Mouse (Mus musculus) heart, embryonic 16.5 days (tissue): ENCODE results near the gene Lrit2. TPM values are rescaled to one million over a fixed set of nuclear protein-coding genes. Genes with fewer than 3 reads are reported as not detected.

Experiments used
- ATAC-seq: fragments of 200-750 bp; cut with Nextera tagmentation; replicated peaks from 2 replicates; pipeline ENCODE4 v1.8.0; 2017; ENCODE audit warnings: moderate number of reproducible peaks; ENCODE audit not compliant: insufficient read depth, low FRiP score; ENCODE audit errors: extremely low read depth
- H3K27ac ChIP-seq: fragments of 300-500 bp; sonication (generic); 2 replicates; pipeline ENCODE4 v1.5.1; 2014; ENCODE audit warnings: mild to moderate bottlenecking, low read length, control low read depth, moderate library complexity
- H3K27me3 ChIP-seq: fragments of 300-500 bp; sonication (generic); 2 replicates; pipeline ENCODE4 v1.6.1; 2014; ENCODE audit warnings: low read length, mixed read lengths; ENCODE audit not compliant: control insufficient read depth, insufficient read depth
- H3K36me3 ChIP-seq: fragments of 300-500 bp; sonication (generic); 2 replicates; pipeline ENCODE4 v1.6.1; 2014; ENCODE audit not compliant: control insufficient read depth, insufficient read depth
- H3K4me1 ChIP-seq: fragments of 300-500 bp; sonication (generic); 2 replicates; pipeline ENCODE4 v1.6.1; 2014; ENCODE audit warnings: low read length, mixed read lengths; ENCODE audit not compliant: control insufficient read depth, insufficient read depth
- H3K4me2 ChIP-seq: fragments of 300-500 bp; sonication (generic); 2 replicates; pipeline ENCODE4 v1.6.1; 2014; ENCODE audit warnings: low read depth, mild to moderate bottlenecking, control low read depth, low read length
- H3K4me3 ChIP-seq: fragments of 300-500 bp; sonication (generic); 2 replicates; pipeline ENCODE4 v1.5.1; 2014; ENCODE audit warnings: mild to moderate bottlenecking, control low read depth, low read length
- H3K9ac ChIP-seq: fragments of 300-500 bp; sonication (generic); 2 replicates; pipeline ENCODE4 v1.6.1; 2014; ENCODE audit warnings: low read length, control low read depth
- H3K9me3 ChIP-seq: fragments of 300-500 bp; sonication (generic); replicated peaks from 2 replicates; pipeline ENCODE4 v1.6.1; 2016; ENCODE audit warnings: low read length; ENCODE audit not compliant: control insufficient read depth
- WGBS: fragments of 180-500 bp; shearing (Covaris S2); extraction: QIAGEN DNeasy Blood & Tissue Kit; methylation state at CpG from one replicate; pipeline ENCODE4 v1.1.7; 2014; 5-methylcytosine and 5-hydroxymethylcytosine counted together
- polyA plus RNA-seq: library from polyadenylated mRNA; unstranded; fragments of >200 nt; fragmentation: Nextera tagmentation; extraction: Ambion mirVana; gene quantifications from 2 replicates; pipeline ENCODE4 v1.2.1, GENCODE M21; 2015

The Lrit2 gene
- polyA plus RNA-seq, 1 experiment from 2014 or later: not detected

- no peak overlapping the region for H3K27ac ChIP-seq
- no peak overlapping the region for H3K9ac ChIP-seq
- no peak overlapping the region for H3K4me2 ChIP-seq
- H3K9me3 ChIP-seq: no peaks in the 10 kb centered on the region
- no peak overlapping the region for H3K4me3 ChIP-seq
- no peaks in the 10 kb centered on the region for H3K4me1 ChIP-seq
- H3K36me3 ChIP-seq: no peaks in the 10 kb centered on the region
- ATAC-seq: no peak
- WGBS: 48% methylated on average over 2 of the region's 2 CpGs
- H3K27me3 ChIP-seq: no peaks in the 10 kb centered on the region
These were observed 1.1 kb upstream of the Lrit2 start for GRCm38 (mm10) chr14:37066636-37067035.

- Histone ChIP-seq H3K4me2 (no peak overlapping the region), H3K27me3 (no peaks in the 10 kb centered on the region), H3K36me3 (no peaks in the 10 kb centered on the region), H3K9ac (no peak overlapping the region), H3K27ac (no peak overlapping the region), H3K4me1 (no peaks in the 10 kb centered on the region), H3K4me3 (no peak overlapping the region), H3K9me3 (no peaks in the 10 kb centered on the region)
- 15% methylated on average over 9 of the region's 9 CpGs for WGBS
- ATAC-seq: no peak
These were observed 787 bp downstream of the Lrit2 start for GRCm38 (mm10) chr14:37068516-37068915.

GRCm38 (mm10) chr14:37080724-37081123, 13.0 kb downstream of the Lrit2 start:
- no peaks in the 10 kb centered on the region for H3K27me3 ChIP-seq
- no peaks in the 10 kb centered on the region for H3K4me1 ChIP-seq
- H3K4me3 ChIP-seq: no peak overlapping the region
- no peak overlapping the region for H3K4me2 ChIP-seq
- no peaks in the 10 kb centered on the region for H3K36me3 ChIP-seq
- no peak for ATAC-seq
- H3K9ac ChIP-seq: no peak overlapping the region
- no peaks in the 10 kb centered on the region for H3K9me3 ChIP-seq
- 76% methylated on average over 1 of the region's 1 CpGs for WGBS
- no peak overlapping the region for H3K27ac ChIP-seq

- H3K9ac ChIP-seq: no peak overlapping the region
- H3K27me3 ChIP-seq: no peaks in the 10 kb centered on the region
- H3K4me1 ChIP-seq: no peaks in the 10 kb centered on the region
- no peak overlapping the region for H3K4me2 ChIP-seq
- ATAC-seq: no peak
- H3K36me3 ChIP-seq: no peaks in the 10 kb centered on the region
- 19% methylated on average over 4 of the region's 4 CpGs for WGBS
- H3K27ac ChIP-seq: no peak overlapping the region
- no peak overlapping the region for H3K4me3 ChIP-seq
- no peaks in the 10 kb centered on the region for H3K9me3 ChIP-seq
These were observed 16.0 kb downstream of the Lrit2 start for GRCm38 (mm10) chr14:37083755-37084154.

GRCm38 (mm10) chr14:37094436-37094835, 26.7 kb downstream of the Lrit2 start:
- no peak overlapping the region for H3K4me2 ChIP-seq
- no peak overlapping the region for H3K27ac ChIP-seq
- H3K9ac ChIP-seq: no peak overlapping the region
- H3K4me1 ChIP-seq: peaks cover 5% of the 10 kb centered on the region; the same call in 1 of the 2 replicates
- peaks cover 28% of the 10 kb centered on the region for H3K27me3 ChIP-seq
- WGBS: 70% methylated on average over 6 of the region's 6 CpGs
- ATAC-seq: no peak
- no peaks in the 10 kb centered on the region for H3K9me3 ChIP-seq
- H3K4me3 ChIP-seq: no peak overlapping the region
- H3K36me3 ChIP-seq: no peaks in the 10 kb centered on the region

- Histone ChIP-seq H3K4me2 (no peak overlapping the region), H3K4me3 (no peak overlapping the region), H3K27ac (no peak overlapping the region), H3K9ac (no peak overlapping the region), H3K27me3 (peaks cover 31% of the 10 kb centered on the region), H3K4me1 (peaks cover 5% of the 10 kb centered on the region; the same call in 1 of the 2 replicates), H3K36me3 (no peaks in the 10 kb centered on the region), H3K9me3 (no peaks in the 10 kb centered on the region)
- no peak for ATAC-seq
- WGBS: 71% methylated on average over 4 of the region's 4 CpGs
These were observed 27.8 kb downstream of the Lrit2 start for GRCm38 (mm10) chr14:37095556-37095955.

GRCm38 (mm10) chr14:37097956-37098530, 30.3 kb downstream of the Lrit2 start, which contains the start of gene Cdhr1:
Cdhr1 (minus strand) TSS chr14:37098347.
- 0 out of 2 replicates have a peak, but pooled peaks have one; percentile 39 for ATAC-seq
- H3K9ac ChIP-seq: 0 out of 2 replicates have a peak within 1 kb of the TSS, but pooled peaks have one; percentile 12
- peaks cover 31% of the 10 kb centered on the region for H3K27me3 ChIP-seq

GRCm38 (mm10) chr14:37101531-37101930, 33.8 kb downstream of the Lrit2 start:
- Histone ChIP-seq H3K27me3 (peaks cover 28% of the 10 kb centered on the region), H3K4me3 (no peak overlapping the region), H3K4me2 (no peak overlapping the region), H3K9me3 (no peaks in the 10 kb centered on the region), H3K27ac (no peak overlapping the region), H3K4me1 (peaks cover 30% of the 10 kb centered on the region), H3K9ac (no peak overlapping the region), H3K36me3 (no peaks in the 10 kb centered on the region)
- ATAC-seq: no peak
- 65% methylated on average over 5 of the region's 5 CpGs for WGBS

More at GRCm38 (mm10) chr14:37097956-37098530, 30.3 kb downstream of the Lrit2 start, which contains the start of gene Cdhr1:
- peak within 1 kb of the TSS; percentile 60 for H3K4me2 ChIP-seq
- WGBS: under 1% methylated on average over 30 of the region's 30 CpGs
- no peaks in the 10 kb centered on the region for H3K9me3 ChIP-seq
- H3K4me1 ChIP-seq: peaks cover 5% of the 10 kb centered on the region; the same call in 1 of the 2 replicates
- H3K27ac ChIP-seq: no peak within 1 kb of the TSS
- H3K4me3 ChIP-seq: peak within 1 kb of the TSS; percentile 41
- H3K36me3 ChIP-seq: no peaks in the 10 kb centered on the region

GRCm38 (mm10) chr14:37102484-37102883, 34.8 kb downstream of the Lrit2 start:
- WGBS: 75% methylated on average over 3 of the region's 3 CpGs

More at GRCm38 (mm10) chr14:37102484-37102883, 34.8 kb downstream of the Lrit2 start:
- H3K9ac ChIP-seq: no peak overlapping the region
- peaks cover 31% of the 10 kb centered on the region for H3K4me1 ChIP-seq
- no peak overlapping the region for H3K27ac ChIP-seq
- H3K27me3 ChIP-seq: peaks cover 19% of the 10 kb centered on the region
- no peaks in the 10 kb centered on the region for H3K9me3 ChIP-seq
- no peaks in the 10 kb centered on the region for H3K36me3 ChIP-seq
- ATAC-seq: no peak
- H3K4me3 ChIP-seq: no peak overlapping the region
- H3K4me2 ChIP-seq: no peak overlapping the region
